Mouse (Mus musculus) myocyte (in vitro differentiated cells): ENCODE measurements around the gene Tie1.

Source experiments
- CEBPB ChIP-seq: IDR thresholded peaks from 2 replicates; pipeline ENCODE4 v1.6.1; 2011; ENCODE audit warnings: mild to moderate bottlenecking, moderate library complexity; ENCODE audit not compliant: poor library complexity, insufficient read depth, severe bottlenecking
- E2F4 ChIP-seq: IDR thresholded peaks from one replicate; pipeline ENCODE4 v1.6.1; 2011; ENCODE audit warnings: mild to moderate bottlenecking, control low read depth, moderate library complexity; ENCODE audit not compliant: insufficient read depth
- MAX ChIP-seq: IDR thresholded peaks from one replicate; pipeline ENCODE4 v1.6.1; 2011; ENCODE audit warnings: low read depth, mild to moderate bottlenecking, control low read depth
- MYOD1 ChIP-seq, 3 experiments: IDR thresholded peaks; one replicate each; pipeline ENCODE4 v1.6.1; 2011; ENCODE audit warnings: control low read depth in 2 of 3, low read depth in 2 of 3, mild to moderate bottlenecking in 2 of 3, moderate library complexity in 1 of 3; ENCODE audit not compliant: insufficient read length in 2 of 3, control insufficient read depth in 1 of 3
- MYOG ChIP-seq, 3 experiments: IDR thresholded peaks; one replicate each; pipeline ENCODE4 v1.6.1; 2011; ENCODE audit warnings: control low read depth in 2 of 3, low read depth in 2 of 3, mild to moderate bottlenecking in 2 of 3; ENCODE audit not compliant: insufficient read length in 2 of 3, control insufficient read depth in 1 of 3, insufficient read depth in 1 of 3
- POLR2A ChIP-seq: IDR thresholded peaks from one replicate; pipeline ENCODE4 v1.6.1; 2011; ENCODE audit warnings: low read depth, mild to moderate bottlenecking, control low read depth, moderate library complexity; ENCODE audit not compliant: insufficient read length
- POLR2AphosphoS2 ChIP-seq: IDR thresholded peaks from one replicate; pipeline ENCODE4 v1.6.1; 2011; ENCODE audit warnings: low read depth, control low read depth; ENCODE audit not compliant: insufficient read length
- REST ChIP-seq: IDR thresholded peaks from one replicate; pipeline ENCODE4 v1.6.1; 2011; ENCODE audit warnings: mild to moderate bottlenecking, control low read depth, moderate library complexity; ENCODE audit not compliant: insufficient read depth, insufficient read length
- TCF12 ChIP-seq: IDR thresholded peaks from one replicate; pipeline ENCODE4 v1.6.1; 2011; ENCODE audit warnings: mild to moderate bottlenecking, control low read depth; ENCODE audit not compliant: poor library complexity, insufficient read depth, severe bottlenecking
- USF1 ChIP-seq: IDR thresholded peaks from one replicate; pipeline ENCODE4 v1.6.1; 2011; ENCODE audit warnings: low read depth, mild to moderate bottlenecking, control low read depth, moderate library complexity

GRCm38 (mm10) chr4:118500792-118501191 lies 10.9 kb upstream of the Tie1 start:
- TF ChIP-seq POLR2A (no peak), CEBPB (no peak), MYOG (IDR thresholded peaks at IDR 0.05; ENCODE audit: control insufficient read depth in 1 of 3, insufficient read depth in 1 of 3, insufficient read length in 2 of 3, low read depth in 2 of 3) (no peak), MAX (no peak), USF1 (no peak), REST (no peak), MYOD1 (IDR thresholded peaks at IDR 0.05; ENCODE audit: control insufficient read depth in 1 of 3, insufficient read length in 2 of 3, low read depth in 2 of 3) (no peak), E2F4 (no peak), POLR2AphosphoS2 (no peak), TCF12 (no peak)
